Mouse (Mus musculus) intestine, embryonic 16.5 days (tissue): ENCODE measurements around the gene Cct5. TPM values are rescaled to one million over a fixed set of nuclear protein-coding genes. Genes with fewer than 3 reads are reported as not detected.
A peak's percentile ranks its signal among the peaks of the same experiment; 100 is the strongest.

Source experiments
- ATAC-seq: fragments of 200-750 bp; cut with Nextera tagmentation; 2 replicates; pipeline ENCODE4 v1.8.0; 2017; ENCODE audit warnings: moderate TSS enrichment, moderate library complexity
- H3K27ac ChIP-seq: fragments of 300-500 bp; sonication (generic); 2 replicates; pipeline ENCODE4 v1.5.1; 2014; ENCODE audit warnings: mild to moderate bottlenecking, low read length
- H3K27me3 ChIP-seq: fragments of 300-500 bp; sonication (generic); replicated peaks from 2 replicates; pipeline ENCODE4 v1.6.1; 2014; ENCODE audit warnings: low read length, control low read depth, mixed read lengths; ENCODE audit not compliant: control insufficient read depth, insufficient read depth
- H3K36me3 ChIP-seq: fragments of 300-500 bp; sonication (generic); 2 replicates; pipeline ENCODE4 v1.6.1; 2014; ENCODE audit warnings: low read length, control low read depth; ENCODE audit not compliant: control insufficient read depth, insufficient read depth
- H3K4me1 ChIP-seq: fragments of 300-500 bp; sonication (generic); 2 replicates; pipeline ENCODE4 v1.6.1; 2014; ENCODE audit warnings: low read length, control low read depth, mixed read lengths; ENCODE audit not compliant: control insufficient read depth, insufficient read depth
- H3K4me2 ChIP-seq: fragments of 300-500 bp; sonication (generic); 2 replicates; pipeline ENCODE4 v1.6.1; 2014; ENCODE audit warnings: low read depth, low read length, control low read depth
- H3K4me3 ChIP-seq: fragments of 300-500 bp; sonication (generic); 2 replicates; pipeline ENCODE4 v1.5.1; 2014; ENCODE audit warnings: mild to moderate bottlenecking, low read length
- H3K9ac ChIP-seq: fragments of 300-500 bp; sonication (generic); 2 replicates; pipeline ENCODE4 v1.6.1; 2014; ENCODE audit warnings: low read depth, low read length
- H3K9me3 ChIP-seq: fragments of 300-500 bp; sonication (generic); 2 replicates; pipeline ENCODE4 v1.6.1; 2016; ENCODE audit warnings: low read length, control low read depth; ENCODE audit not compliant: control insufficient read depth
- whole genome bisulfite sequencing: fragments of 180-500 bp; shearing (Covaris S2); extraction: QIAGEN DNeasy Blood & Tissue Kit; methylation state at CpG from one replicate; pipeline ENCODE4 v1.1.7; 2014; 5-methylcytosine and 5-hydroxymethylcytosine counted together
- polyA plus RNA-seq: library from polyadenylated mRNA; unstranded; fragments of >200 nt; fragmentation: Nextera tagmentation; extraction: Ambion mirVana; gene quantifications from 2 replicates; pipeline ENCODE4 v1.2.1, GENCODE M21; 2015

Gene Cct5
- polyA plus RNA-seq, 1 experiment from 2014 or later: 467 TPM

DNA sequence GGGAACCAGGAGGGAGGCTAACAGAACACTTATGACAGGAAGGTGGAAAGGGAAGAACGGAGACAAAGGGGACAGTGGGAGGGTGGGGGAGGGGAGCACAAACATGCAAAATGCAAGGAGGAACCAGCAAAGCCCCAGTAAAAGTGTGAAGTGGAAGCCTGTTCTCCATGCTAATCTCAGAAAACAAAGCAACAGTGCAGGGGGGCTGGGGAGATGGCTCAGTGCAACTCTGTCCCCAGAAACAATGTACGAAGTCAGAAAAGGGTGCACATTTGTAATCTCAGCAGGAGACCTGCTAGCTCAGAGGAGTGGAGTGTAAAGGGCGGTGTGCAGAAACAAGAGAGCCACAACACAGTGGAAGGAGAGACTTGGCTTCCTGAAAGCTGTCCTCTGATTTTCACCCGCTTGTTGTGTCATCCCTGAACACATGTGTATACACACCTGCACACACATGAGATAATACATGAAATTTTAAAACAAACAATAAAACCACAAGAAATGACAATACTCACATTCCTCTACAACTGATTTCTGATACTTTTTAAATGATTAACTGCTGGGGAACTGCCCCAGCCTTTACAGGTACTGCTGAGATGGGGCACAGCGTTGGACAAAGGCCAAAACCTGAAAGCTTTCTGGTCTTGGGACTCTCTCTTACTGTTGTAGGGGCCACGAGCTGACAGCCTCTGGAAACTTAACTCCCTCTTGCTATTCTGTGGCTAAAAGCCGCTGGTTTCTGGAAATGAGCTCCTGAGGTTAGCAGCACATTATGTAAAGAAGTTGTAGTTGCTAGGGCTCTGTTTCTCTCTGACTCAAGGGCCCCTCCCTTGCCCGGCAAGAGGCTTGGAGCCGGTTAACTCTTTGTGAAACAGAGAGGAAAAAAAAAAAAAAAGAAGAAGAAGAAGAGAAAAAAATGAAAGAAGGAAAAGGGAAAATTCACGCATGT is 59.3 kb downstream of the Cct5 start:
- H3K36me3 ChIP-seq: no peaks in the 10 kb centered on the region
- H3K27ac ChIP-seq: peak overlapping the region; percentile 40; the same call in 1 of the 2 replicates
- H3K4me3 ChIP-seq: no peak overlapping the region
- H3K27me3 ChIP-seq: no peaks in the 10 kb centered on the region
- H3K4me1 ChIP-seq: peaks cover 10% of the 10 kb centered on the region
- 14% methylated on average over 10 of the region's 10 CpGs for WGBS
- no peaks in the 10 kb centered on the region for H3K9me3 ChIP-seq
- no peak overlapping the region for H3K9ac ChIP-seq
- peak overlapping the region; percentile 29; the same call in 1 of the 2 replicates for H3K4me2 ChIP-seq
- ATAC-seq: peak; percentile 60

Other genes starting within 250 kb of the Cct5 start
- gene Ankrd33b, start 234.1 kb downstream of the Cct5 start, polyA plus RNA-seq: 0.07 and 0.76 TPM in 2 replicates
- gene Ropn1l, start 148.1 kb downstream of the Cct5 start, polyA plus RNA-seq: 1.7 and 1.9 TPM in 2 replicates
- gene March6, start 70.8 kb downstream of the Cct5 start, polyA plus RNA-seq: 21.7 and 24.6 TPM in 2 replicates
- gene Cmbl, start 36.4 kb downstream of the Cct5 start, polyA plus RNA-seq: 60.9 and 74.5 TPM in 2 replicates
- gene Fam173b, start within 50 bp of the Cct5 start, polyA plus RNA-seq: 15.7 and 15.8 TPM in 2 replicates